Mouse (Mus musculus): Measurements from ENCODE around the gene Olfr799. TPM values are rescaled to one million over a fixed set of nuclear protein-coding genes. Genes with fewer than 3 reads are reported as not detected.

The Olfr799 gene
- total RNA-seq (2022) = not detected

DNA sequence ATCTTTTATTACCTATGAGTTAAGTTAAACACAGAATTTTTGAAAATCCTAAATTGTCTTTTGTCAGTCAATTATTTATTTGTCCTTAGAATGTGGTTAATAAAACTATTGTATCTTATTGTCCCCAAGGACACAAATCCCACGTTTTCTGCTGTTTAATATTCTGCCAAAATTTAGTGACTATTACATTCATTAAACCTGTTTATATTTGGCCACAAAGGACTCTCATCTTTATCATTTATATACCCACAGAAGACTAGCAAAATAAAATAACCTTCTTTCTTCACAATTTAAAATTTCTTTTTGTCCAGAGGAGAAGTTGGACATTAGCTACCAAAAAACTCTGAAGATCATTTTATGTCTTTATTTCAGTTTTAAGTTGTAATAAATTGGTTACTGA, at the start of gene Olfr799:
Olfr799 (plus strand) TSS at position 301 of the 400 bp plus-strand sequence.
- DNase-seq (ENCODE audit: low spot score in 2 of 2) = no peak

DNA sequence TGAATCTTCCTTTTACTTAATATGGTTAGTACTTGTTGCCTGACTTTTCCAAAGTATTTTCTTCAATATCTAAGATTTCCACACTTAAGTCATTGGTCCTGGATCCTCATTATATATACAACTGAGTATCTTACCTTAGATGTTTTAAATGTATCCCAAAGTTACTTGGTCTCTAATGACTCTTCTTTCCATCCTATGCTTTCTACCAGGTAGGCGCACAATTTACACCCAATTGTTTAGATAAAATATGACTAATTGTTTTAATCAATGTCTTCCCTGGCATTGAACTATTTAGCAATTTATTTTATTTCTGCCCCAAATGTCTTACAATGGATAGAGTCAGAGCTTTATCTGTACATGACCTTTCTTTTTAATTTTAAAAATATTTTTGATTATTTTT, 24.8 kb upstream of the Olfr799 start, which contains the start of gene Olfr796:
Olfr796 (minus strand) TSS at position 101 of the 400 bp plus-strand sequence.
- DNase-seq (ENCODE audit: low spot score in 2 of 2) = no peak

DNA sequence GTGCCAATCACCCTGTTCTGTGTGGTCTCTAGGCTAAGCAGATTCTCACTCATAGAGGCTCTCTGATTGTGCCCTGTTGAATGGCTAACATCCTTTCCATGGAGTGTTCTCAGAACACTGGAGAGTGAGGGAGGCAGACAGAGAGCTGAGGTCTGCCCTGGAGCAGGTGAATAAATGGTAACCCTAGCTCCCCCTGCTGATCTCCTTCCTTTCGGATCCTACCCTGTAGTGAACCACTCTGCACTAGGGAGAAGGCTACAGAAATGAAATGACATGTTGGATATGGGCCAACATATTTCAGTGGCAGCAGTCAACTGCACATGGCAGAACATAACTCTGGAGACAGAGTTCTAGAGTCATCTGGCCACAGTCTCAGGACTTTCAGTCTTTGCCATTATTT, 15.6 kb upstream of the Olfr799 start:
- DNase-seq (ENCODE audit: low spot score in 2 of 2) = no peak

DNA sequence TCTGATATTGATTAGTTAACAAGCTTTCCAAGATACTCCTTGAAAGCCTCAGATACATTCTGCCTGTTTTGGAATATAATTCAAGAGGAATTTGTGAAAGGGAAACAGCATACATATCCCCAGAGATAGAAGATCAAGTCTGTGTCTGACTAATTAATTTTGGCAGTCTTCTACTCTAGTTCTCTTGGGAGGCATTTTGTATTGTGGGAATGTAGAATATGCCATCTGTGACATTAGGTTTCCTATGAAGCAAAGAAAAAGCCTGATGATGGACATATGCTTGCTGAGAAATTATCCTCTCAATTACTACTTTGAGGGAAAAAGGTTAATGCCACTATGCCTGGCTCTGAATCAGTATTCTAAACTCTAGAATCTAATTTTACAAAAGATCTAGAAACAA, 14.0 kb upstream of the Olfr799 start:
- DNase-seq (ENCODE audit: low spot score in 2 of 2) = no peak

DNA sequence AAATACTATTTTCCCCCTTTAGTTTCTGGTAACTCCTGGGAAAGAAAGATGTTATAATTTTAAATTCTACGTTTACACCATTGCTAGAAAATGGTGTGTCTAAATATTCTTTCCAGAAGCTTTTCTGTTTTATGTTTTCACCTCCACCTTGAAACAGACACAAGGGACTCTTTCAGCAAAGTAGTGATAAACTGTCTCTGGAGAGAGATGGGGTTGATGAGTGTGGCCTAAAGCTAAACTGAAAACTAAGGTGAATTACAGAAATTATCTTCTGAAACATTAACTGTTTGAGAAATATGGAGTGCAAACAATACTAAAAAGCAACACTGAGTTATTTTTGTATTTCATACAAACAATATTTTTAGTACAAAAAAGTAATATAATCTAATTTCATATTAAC, 9.4 kb upstream of the Olfr799 start, which contains the start of gene Olfr798:
Olfr798 (minus strand) TSS at position 101 of the 400 bp plus-strand sequence.
- no peak for DNase-seq (ENCODE audit: low spot score in 2 of 2)

DNA sequence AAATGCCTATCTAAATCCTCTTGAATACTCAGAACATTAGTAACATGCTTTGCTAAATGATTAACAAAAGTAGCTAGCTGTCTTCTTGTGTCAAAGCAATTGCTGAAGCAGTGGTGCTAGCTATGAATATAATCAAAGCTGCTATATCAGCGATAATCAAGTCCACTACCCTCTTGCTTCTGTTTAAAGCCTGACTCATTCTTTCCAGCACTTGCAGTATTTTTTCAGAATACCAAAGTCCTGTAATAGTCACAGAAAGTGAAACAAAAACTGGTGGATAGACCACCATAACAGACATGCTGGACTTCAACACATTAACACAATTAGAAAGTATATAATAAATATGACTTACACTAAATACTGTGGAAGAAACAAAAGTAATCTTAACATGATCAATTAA, 14.5 kb downstream of the Olfr799 start:
- no peak for DNase-seq (ENCODE audit: low spot score in 2 of 2)

DNA sequence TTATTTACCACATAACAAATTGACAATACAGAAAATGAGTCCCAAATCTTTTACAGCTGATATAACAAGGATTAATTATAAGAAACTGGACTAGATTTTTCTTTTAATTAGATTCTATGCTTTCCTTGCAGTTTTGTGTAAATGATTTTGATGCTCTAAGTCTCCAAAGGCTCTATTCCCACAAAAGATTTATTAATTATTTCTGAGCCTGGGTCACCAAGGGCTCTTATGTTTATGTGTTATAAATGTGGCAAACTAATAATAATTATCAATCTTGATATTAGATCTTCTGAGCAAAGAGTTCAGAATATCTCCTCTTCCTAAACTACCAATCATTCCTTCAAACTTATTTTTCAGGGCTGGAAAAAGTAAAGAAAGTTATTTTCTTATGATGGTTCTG, 20.1 kb downstream of the Olfr799 start, which contains the start of gene Olfr800:
Olfr800 (plus strand) TSS at position 301 of the 400 bp plus-strand sequence.
- no peak for DNase-seq (ENCODE audit: low spot score in 2 of 2)

DNA sequence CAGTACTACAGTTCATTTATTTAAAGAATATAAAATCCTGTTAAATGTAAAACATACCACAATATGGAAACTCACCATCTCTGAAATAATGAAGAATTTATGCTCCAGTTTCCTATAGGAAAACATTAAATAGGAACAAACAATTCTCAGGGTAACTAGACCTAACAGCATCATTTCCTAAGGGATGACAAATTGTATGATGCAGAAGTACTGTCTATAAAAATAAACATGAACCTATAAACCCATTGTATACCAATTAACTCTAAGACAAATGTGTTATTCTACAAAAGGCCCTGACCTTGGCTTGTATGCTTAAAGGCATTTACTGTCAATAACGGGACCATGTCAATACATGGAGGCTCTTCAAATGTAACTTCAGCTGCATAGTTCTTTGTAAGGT, 36.5 kb downstream of the Olfr799 start, which contains the start of gene Olfr801:
Olfr801 (minus strand) TSS at position 101 of the 400 bp plus-strand sequence.
- DNase-seq (ENCODE audit: low spot score in 2 of 2) = no peak

DNA sequence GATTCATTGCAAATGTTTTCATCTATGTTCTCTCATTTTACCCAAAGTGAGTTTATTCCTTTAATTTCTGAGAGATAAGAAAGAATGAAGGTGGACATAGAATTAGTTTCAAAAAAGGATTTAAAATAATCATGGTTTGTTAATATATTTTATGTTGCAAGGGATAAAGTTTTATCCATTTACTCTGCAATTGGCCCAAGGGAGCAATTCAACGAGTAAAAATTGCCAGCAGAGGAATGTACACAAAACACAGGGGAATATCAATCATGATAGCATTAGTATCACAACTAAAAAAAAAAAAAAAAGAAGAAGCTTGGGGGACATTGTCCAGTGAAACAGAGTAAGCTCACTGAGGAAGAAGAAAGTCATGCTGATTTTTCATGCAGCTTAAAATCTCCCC, 50.8 kb downstream of the Olfr799 start, which contains the start of gene Olfr802:
Olfr802 (minus strand) TSS at position 101 of the 400 bp plus-strand sequence.
- DNase-seq (ENCODE audit: low spot score in 2 of 2) = no peak

DNA sequence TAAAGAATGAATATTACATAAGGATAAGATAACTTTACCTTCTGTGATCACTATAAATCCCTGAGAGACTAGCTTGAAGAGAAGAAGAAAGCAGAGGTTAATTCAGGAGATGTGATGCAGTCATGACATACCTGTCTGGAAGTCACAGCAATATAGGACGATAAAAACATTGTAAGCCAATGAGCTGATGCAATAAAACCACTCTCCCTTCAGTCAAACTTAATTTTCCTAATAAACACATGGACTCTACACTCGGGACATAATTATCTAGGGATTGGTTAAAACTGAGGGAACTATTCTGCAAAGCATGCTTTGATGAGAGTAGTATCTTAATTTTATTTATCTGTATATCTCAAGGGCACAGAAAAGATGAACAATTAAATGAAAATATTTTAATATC, 56.9 kb downstream of the Olfr799 start, which contains the start of gene Olfr803:
Olfr803 (minus strand) TSS at position 101 of the 400 bp plus-strand sequence.
- DNase-seq (ENCODE audit: low spot score in 2 of 2) = no peak

Other genes with a start within 250 kb of the Olfr799 start
- not detected for gene Olfr785, start 232.1 kb upstream of the Olfr799 start, total RNA-seq (2022)
- gene Olfr786, start 210.2 kb upstream of the Olfr799 start, total RNA-seq (2022) = not detected
- gene Olfr787, start 175.6 kb upstream of the Olfr799 start, total RNA-seq (2022) = not detected
- not detected for gene Olfr788, start 166.5 kb upstream of the Olfr799 start, total RNA-seq (2022)
- not detected for gene Olfr789, start 152.7 kb upstream of the Olfr799 start, total RNA-seq (2022)
- gene Olfr790, start 139.0 kb upstream of the Olfr799 start, total RNA-seq (2022) = not detected
- not detected for gene Olfr791, start 115.7 kb upstream of the Olfr799 start, total RNA-seq (2022)
- gene Olfr792, start 98.3 kb upstream of the Olfr799 start, total RNA-seq (2022) = not detected
- not detected for gene Olfr794, start 69.8 kb upstream of the Olfr799 start, total RNA-seq (2022)
- gene Olfr796, start 24.9 kb upstream of the Olfr799 start, total RNA-seq (2022) = not detected
- not detected for gene Olfr798, start 9.6 kb upstream of the Olfr799 start, total RNA-seq (2022)
- not detected for gene Olfr800, start 20.2 kb downstream of the Olfr799 start, total RNA-seq (2022)
- gene Olfr801, start 36.4 kb downstream of the Olfr799 start, total RNA-seq (2022) = not detected
- gene Olfr802, start 50.7 kb downstream of the Olfr799 start, total RNA-seq (2022) = not detected
- not detected for gene Olfr803, start 56.8 kb downstream of the Olfr799 start, total RNA-seq (2022)
- not detected for gene Olfr804, start 65.7 kb downstream of the Olfr799 start, total RNA-seq (2022)
- not detected for gene Olfr805, start 91.9 kb downstream of the Olfr799 start, total RNA-seq (2022)
- not detected for gene Olfr806, start 104.4 kb downstream of the Olfr799 start, total RNA-seq (2022)
- not detected for gene Olfr807, start 120.3 kb downstream of the Olfr799 start, total RNA-seq (2022)
- not detected for gene Olfr808, start 128.0 kb downstream of the Olfr799 start, total RNA-seq (2022)
- gene Olfr809, start 137.2 kb downstream of the Olfr799 start, total RNA-seq (2022) = not detected
- not detected for gene Olfr810, start 157.4 kb downstream of the Olfr799 start, total RNA-seq (2022)
- gene Olfr811, start 166.9 kb downstream of the Olfr799 start, total RNA-seq (2022) = not detected
- gene Olfr812, start 208.6 kb downstream of the Olfr799 start, total RNA-seq (2022) = not detected
- not detected for gene Olfr813, start 217.9 kb downstream of the Olfr799 start, total RNA-seq (2022)
- not detected for gene Olfr814, start 242.4 kb downstream of the Olfr799 start, total RNA-seq (2022)

Data from layer of hippocampus, adult 8-10 months (tissue).